Mouse (Mus musculus) fat pad, adult 2 months (tissue): ENCODE data around the gene Eef1akmt3.
"Not testable (repeated sequence)": the region's sequence is repeated elsewhere in the genome, so short reads cannot be mapped to it uniquely, and the experiment has no call there.

Experiments
- DNase-seq: peaks from one replicate; pipeline ENCODE4 v3.0.0-alpha.2; 2011; ENCODE audit warnings: low read depth, low spot score; ENCODE audit errors: extremely low read depth

Gene Eef1akmt3

DNA sequence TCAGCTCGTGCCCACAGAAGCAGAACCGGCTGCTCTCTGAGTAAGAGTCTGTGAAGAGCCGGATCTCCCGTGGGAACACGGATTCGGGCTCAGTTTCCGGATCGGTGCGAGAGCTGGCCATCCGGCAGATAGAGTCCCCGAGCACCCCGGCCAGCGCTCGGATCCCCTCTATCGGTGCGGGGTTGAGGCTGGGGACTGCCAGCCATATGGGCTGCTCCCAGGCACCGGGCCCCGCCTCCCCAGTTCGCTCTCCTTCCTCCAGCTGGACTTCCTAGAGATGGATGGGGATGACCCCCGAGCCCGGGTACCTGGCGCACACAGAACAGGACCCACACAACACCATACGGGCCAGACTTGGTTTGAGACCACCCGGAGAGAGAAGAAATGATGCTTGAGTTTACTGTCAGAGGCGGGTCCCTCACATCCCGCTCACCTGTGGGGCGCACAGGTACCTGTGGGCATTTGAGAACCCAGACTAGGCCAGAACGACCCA is at the start of gene Eef1akmt3, which contains the start of gene Mettl1:
TSS of gene Eef1akmt3 (minus strand) at position 240 of the 493 bp plus-strand sequence.
TSS of gene Mettl1 (plus strand) at position 141 of the 493 bp plus-strand sequence.
- DNase-seq, result no peak

DNA sequence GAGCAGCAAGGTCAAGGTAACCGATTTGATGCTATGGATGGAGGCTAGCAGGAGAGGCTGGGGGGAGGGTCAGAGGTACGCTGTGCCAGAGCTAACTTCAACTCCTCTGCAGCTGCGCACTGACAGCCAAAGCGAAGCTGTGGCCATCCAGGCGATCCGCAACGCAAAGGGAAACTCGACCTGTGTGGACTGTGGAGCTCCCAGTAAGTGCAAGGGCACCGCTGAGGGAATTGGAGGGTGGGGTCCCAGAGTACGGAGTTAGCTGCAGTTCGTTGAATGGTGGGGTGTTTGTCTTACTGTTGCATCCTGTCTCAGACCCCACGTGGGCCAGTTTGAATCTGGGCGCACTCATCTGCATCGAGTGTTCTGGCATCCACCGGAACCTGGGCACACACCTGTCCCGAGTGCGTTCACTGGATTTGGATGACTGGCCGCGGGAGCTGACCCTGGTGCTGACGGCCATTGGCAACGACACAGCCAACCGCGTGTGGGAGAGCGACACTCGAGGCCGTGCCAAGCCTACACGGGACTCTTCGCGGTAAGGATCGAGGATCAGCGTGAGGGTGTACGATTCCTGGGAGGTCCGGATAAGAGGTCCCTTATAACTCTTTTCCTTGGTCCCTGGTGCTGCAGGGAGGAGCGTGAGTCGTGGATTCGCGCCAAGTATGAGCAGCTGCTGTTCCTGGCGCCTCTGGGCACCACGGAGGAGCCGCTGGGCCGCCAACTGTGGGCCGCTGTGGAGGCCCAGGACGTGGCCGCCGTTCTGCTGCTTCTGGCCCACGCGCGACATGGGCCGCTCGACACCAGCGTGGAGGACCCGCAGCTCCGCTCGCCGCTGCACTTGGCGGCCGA is 49.5 kb upstream of the Eef1akmt3 start:
- DNase-seq, result no peak

DNA sequence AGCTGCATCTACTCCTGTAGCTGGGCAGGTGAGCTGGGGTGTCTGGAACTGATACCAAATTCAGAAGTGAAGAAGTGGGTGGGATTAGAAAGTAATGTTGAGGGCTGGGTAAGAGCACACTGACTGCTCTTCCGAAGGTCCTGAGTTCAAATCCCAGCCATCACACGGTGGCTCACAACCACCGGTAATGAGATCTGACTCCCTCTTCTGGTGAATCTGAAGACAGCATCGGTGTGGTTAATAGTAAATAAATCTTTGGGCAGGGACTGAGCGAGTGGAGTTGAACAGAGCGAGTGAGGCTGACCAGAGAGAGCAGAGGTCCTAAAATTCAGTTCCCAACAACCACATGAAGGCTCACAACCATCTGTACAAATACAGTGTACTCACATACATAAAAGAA is 44.3 kb upstream of the Eef1akmt3 start:
- DNase-seq, result no peak

DNA sequence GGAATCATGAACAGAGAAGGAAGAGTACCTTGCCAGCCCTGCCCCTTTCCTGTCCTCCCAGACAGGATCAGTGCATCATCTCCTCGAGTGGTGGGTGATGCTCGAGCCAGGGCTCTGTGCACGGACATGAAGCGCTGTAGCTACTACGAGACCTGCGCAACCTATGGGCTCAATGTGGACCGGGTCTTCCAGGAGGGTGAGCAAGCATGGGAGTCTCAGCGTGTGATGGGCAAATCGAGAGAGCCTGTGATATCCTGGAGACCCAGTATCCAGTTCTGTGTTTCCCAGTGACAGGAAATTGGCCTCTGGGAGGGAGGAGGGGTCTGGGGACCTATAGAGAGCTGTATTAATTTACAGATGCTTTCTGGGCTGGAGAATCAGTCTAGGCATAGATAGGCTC is 43.7 kb upstream of the Eef1akmt3 start:
- DNase-seq, result no peak

DNA sequence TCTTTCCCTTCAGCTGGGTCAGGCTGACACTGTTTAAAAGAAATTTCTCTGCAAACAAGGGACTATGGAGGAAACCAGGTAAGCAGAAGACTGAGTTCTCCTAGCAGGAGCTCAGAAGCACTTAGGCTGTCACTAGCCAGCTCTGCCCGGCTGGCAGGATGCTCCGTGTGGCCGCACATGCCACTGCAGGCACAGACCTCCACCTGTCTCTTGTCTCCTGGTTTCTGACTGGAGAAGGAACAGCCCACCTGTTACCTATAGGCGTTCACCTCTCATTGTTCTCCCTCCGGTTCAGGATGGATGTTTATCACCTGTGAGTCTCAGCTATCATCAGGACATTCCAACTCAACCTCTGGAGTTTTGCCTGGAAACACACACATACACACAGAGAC is 42.6 kb upstream of the Eef1akmt3 start:
- no peak for DNase-seq

DNA sequence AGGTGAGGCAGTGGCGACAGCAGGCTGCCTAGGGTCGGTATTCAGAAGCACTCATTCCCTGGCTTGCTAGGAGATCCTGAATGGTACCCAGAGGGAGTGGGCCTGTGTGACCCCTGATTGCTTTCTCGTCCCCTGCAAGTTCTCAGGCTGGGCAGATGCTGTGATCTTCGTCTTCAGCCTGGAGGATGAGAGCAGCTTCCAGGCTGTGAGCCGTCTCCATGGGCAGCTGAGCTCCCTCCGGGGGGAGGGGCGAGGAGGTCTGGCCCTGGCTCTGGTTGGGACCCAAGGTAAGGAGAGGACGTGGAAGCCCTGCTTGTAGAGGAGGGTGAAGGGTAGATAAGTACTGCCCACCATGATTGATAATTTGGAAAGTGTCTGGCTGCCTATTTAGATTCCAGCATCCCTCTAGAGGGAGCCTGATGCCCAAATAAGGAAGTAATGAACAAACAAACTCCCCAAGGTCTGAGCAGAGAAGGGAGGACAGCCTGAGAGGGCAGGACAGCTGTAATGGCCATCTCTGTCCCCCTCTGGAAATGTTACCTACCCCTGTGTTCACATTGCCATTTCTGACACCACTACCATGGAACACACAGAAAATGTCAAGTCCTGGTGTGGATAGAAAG is 42.1 kb upstream of the Eef1akmt3 start:
- DNase-seq, result no peak

DNA sequence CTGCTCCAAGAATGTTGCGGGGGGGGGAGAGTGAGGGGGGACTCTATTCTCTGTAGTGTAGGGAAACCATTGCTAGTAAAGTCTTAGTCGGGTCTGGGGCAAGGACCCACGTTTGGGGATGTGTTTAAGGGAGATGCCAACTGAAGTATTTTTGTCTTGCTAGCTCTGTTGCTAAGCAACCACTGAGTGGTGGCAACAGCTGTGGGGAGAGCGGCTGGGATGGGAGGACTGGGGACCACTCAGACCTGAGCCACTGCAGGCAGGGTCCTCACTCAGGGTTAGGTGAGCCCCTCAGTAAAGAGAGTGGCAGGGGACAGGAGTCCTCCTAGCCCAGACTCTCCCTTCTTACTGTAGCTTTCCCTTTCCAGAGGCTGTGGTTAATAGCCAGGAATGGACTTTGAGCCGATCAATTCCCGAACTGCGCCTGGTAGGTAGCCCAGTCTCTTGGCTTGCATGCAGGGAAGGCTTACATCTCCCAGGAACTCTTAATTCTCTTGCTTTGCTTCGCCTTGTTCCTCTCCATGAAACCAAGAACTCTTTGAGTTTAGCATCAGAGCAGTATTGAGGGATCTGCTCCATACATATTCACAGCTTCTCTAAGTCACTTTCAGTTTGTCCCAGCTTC is 40.8 kb upstream of the Eef1akmt3 start:
- DNase-seq, result no peak

DNA sequence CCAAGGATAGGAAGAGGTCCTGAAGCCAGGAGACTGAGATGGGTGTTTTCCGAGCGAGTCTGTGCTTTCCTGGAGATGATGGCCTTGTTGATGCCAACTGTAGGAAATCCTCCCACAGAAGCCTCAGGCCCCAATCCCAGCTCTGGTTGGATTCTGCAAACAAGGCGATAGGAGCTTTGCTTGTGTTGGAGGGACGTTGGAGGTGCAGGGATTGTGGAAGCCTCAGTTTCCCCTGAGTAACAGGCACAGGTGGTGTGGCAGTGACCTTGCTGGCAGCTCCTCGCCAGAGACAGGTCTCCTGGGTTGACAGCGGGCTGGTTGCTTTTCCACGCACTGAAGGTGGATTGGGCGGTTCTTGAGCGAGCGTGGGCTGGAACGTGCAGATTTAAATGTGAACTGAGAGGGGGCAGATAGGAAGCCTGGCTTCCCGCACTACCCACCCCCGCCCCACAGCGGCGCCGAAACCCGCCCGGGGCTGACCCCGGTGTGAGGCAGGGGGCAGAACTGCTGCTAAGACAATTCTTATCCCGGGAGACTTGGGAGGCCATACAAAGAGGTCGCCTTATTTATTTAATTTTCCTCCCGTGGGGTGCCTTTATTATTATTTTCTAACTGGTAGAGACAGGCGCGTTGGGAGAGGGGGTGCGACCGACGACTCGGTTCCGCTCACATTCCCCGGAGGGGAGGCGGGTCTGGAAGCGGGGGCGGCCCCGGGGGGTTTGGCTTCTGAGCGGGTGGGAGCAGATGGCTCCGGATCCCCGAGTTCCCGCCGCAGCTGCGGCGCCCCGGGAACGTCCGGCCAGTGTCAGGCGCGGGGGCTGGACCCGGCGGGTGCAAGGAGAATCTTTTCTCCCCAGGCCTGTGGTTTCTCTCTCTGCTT is 39.8 kb upstream of the Eef1akmt3 start:
- DNase-seq, result no peak

DNA sequence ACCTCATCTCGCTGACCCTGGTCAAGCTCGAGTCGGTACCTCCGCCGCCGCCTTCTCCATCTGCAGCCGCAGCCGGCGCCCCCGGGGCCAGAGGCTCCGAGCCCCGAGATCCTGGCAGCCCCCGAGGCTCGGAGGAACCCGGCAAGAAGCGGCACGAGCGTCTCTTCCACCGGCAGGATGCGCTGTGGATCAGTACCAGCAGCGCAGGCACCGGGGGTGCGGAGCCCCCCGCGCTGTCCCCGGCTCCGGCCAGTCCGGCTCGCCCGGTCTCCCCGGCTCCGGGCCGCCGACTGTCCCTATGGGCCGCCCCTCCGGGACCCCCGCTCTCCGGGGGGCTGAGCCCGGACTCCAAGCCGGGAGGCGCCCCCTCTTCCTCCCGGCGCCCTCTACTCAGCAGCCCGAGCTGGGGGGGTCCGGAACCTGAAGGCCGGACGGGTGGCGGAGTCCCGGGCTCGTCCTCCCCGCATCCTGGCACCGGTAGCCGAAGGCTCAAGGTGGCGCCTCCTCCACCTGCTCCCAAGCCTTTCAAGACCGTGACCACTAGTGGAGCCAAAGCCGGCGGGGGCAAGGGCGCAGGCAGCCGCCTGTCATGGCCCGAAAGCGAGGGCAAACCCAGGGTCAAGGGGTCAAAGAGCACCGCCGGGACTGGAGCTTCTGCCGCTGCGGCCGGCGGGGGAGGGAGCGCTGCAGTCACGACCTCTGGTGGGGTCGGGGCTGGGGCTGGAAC is 38.5 kb upstream of the Eef1akmt3 start:
- no peak for DNase-seq

DNA sequence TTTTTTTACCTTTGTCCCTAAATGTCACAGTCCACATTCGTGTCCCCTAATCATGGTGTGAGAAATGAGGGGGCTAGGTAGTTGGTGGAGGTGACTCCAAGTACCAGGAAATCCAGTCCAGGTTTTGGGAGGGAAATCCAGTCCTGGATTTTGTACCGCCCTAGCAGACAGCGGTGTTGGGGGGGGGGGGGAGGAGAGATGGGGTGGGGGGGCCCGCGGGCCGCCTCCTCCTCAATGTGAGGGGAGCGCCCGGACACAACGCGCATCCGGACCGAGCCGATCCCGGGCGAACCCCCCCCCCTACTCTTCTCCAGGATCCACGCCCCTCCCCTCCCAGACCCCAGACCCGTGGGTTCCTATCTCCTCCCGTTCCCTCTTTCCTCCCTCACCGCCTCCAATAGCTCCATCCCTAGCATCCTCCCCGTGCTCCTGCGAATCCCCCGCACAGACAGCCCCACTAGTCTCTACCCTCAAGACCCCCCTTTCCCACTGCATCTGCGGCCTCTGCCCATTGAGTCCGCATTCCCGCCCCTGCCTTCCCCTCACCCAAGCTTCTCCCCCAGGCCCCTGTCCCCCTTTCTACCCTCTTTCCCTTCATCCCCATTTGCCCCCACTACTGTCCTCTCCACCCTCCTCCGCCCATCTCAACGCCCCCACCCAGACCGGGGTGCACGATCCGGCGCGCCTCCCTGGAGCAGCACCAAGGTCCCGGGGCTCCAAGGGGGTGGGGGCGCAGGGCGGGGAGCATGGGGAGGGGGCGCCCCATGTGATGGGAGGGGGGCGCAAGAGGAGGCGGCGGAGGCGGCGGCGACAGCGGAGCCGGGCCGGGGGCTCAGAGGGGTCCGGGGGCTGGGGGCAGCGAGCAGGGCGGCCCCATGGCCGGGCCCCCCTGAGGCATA is 37.6 kb upstream of the Eef1akmt3 start:
- DNase-seq, result no peak

DNA sequence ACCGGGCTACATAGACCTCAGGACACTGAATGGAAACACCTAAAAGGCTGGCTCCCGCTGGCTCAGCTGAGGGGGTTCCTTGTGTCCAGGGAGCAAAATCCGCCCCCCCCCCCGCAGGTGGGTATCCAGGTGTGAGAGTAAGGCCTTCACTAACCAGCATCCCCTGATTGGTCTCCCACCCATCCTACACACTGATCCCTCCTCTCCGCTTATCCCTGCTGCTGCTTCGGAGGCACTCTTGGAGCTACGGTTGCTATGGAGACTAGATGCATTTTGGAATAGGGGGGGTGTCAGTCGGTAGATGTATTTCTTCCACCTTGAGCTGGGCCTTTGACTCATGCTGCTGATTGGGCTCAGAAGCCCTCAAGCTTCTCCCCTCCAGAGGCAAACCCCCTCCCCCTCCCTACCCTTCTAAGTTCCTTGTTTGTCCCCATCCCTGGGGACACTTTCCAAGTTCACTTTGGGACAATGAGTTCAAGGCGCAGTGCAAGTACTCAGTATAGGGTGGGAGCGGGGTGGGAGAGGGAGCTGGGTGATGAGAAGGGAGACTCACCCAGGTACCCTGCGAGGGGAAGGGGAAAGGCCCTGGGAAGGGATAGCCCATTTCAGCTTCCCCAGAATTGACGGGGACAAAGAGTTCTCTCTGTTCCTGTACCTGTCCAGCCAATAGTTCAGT is 36.8 kb upstream of the Eef1akmt3 start:
- no peak for DNase-seq

DNA sequence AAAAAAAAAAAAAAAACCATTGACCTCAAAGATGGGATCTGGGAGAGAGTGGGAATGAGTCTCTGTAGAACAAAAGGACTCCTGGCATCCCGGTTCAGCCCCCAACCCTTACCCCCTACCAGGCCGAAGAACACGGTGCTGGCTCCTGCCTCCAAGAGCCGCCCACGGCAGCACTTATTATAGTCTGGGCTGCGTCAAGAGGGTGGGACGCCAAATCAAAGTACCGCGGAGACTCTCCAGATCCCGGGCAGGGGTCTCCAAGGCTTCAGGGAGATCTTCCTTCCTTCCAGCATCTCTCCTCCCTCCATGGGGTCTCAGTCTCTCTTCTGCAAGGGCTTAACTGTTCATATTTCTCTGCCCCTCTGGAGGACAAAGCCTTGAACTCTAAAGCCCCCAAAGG is 36.2 kb upstream of the Eef1akmt3 start:
- no peak for DNase-seq

DNA sequence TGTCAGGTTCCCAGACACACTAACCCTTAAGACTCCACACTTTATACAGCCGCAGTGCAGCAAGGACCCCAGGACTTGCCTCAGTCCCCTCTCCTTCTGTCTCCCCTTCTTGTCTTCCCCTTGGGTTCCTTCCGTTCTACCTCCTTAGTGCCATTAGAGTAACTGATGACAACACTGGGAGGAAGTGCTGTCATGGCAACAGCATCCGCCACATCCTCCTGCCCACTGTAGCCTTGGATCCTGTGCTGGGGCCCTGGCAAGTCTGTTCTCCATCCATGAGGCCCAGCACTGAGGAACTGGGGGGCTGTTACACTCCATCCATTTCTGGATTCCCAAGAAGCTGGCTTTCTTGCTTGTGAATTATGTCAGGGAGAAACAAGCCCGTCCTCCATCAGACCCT is 34.8 kb upstream of the Eef1akmt3 start:
- DNase-seq, result no peak

DNA sequence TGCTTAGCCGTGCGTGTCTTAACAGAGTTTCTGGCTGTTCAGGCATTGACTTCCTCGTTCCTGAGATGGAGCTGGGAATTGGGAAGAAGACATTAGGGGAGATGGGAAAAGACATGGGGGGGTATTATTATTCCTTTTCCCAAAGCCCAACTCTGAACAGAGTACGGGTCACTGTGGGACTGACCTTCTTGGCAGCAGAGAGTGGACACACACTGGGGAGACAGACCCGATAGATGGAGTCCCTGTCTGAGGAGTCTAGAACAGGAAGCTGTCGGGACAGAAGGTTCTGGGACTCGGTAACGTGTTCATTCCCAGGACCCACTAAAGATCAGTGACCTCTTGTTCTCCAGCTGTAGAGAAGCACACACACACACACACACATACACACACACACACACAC is 34.3 kb upstream of the Eef1akmt3 start:
- DNase-seq, result no peak

DNA sequence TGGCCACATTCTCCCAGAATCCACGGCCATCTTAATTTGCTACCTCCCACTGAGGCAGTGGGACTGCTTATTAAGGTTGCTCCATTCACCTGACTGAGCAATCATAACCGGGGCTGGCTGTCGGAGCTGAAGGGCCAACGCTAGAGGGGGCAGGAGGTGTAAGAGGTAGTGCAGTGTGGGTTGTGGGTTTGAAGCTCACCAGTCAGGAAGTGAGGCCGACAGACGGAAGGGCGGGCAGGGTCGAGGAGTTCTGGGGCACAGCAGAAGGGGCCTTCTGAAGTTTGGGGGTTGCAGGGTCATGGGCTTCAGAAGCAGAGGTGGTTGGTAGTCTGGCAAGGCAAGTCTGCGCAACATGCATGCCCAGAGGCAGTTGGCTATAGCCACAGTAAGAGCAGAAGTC is 33.8 kb upstream of the Eef1akmt3 start, which contains the start of gene Agap2:
TSS of gene Agap2 (plus strand) at position 205 of the 400 bp plus-strand sequence.
- DNase-seq, result no peak

DNA sequence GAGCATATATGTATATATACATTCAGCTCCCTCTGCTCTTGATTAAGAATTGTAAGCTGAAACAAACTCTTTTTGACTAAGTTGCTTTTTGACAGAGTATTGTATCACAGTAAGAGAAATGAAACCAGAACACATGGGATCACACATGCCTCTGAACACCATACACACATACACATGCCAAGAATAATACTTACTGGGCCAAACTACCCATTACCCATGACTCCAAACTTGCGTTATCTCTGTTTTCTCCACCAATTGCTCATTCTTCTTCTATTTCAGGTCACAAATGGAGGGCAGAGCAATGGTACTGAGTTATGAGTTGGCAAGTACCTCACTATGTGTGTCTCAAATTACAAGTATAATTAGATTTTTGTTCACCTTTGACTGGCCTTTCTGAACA is 32.7 kb upstream of the Eef1akmt3 start:
- no peak for DNase-seq

DNA sequence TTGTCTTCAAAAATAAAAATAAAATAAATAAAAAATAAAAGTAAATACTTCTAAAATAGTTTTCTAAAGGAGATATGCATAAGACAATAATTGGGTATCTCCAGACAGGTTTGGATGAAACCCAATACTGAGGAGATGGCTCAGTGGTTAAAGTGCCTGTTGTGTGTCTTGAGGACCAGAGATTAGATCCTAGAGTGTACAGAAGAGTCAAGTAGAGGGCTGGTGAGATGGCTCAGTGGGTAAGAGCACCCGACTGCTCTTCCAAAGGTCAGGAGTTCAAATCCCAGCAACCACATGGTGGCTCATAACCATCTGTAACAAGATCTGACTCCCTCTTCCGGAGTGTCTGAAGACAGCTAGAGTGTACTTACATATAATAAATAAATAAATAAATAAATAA is 31.7 kb upstream of the Eef1akmt3 start:
- not testable (repeated sequence) for DNase-seq

DNA sequence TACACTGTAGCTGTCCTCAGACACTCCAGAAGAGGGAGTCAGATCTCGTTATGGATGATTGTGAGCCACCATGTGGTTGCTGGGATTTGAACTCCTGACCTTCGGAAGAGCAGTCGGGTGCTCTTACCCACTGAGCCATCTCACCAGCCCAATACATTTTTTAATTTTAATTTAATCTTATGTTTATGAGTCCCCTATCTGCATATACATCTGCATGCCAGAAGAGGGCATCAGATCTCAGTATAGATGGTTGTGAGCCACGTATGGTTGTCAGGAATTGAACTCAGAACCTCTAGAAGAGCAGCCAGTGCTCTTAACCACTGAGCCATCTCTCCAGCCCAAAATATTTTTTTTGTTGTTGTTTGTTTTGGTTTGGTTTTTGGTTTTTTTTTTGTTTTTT is 31.0 kb upstream of the Eef1akmt3 start:
- not testable (repeated sequence) for DNase-seq

DNA sequence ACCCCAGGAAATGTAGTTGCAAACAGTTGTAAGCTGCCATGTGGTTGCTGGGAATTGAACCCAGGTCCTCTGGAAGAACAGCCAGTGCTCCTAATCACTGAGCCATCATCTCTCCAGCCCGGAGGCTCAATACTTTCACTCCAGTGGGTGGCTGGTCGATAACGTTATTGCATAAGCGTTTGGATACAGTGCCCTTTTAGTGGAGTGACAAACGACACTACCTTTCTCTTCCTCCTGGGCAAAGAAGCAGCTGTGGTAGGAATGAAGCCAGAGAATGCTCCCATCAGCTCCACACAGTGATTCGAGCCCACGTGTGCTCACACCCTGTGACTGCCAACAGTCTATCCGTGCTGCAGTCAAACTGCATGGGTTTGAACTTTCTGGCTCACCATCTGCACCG is 29.9 kb upstream of the Eef1akmt3 start:
- DNase-seq, result no peak
